In the genomic region with DNA sequence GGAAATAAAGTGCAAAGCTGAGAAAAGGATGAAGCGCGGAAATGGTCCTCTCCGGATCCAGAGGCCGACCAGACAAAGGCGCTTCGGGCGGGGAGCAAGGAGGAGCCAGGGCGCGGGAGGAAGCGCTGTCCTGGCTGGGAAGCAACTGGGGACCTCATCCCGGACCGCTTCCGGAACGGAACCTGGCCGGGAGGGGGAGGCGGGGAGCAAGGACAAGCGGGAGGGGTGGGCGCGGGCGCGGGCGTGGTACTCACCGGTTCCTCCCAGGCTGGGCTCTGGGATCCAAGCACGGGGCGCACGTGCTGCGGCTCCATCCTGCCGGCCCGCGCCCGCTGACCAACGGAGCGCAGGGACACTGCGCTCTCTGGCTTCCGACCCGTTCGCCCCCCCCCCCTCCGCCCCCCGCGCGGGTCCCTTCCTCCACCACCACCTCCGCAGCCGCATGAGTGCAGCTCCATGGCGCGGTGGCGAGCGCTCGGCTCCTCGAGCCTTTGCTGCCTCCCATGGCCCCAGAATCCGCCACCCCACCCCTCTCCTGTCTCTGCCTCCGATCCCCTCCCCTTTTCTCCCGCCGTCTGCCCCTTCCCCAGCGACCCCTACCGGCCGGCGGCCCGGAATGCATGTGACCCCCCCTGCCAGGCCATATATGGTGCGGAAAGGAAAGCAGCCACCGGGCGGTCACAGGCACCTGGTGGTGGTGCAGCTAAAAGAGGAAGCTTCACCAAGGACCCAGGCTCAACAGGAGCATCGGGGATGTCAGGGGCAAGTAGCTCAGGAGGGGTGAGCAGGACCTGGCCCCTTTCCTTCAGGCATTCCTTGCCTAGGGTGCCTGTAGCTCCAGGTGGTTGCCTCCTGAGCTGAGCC, we compare ENCODE assay signal across 7 mouse cellular contexts. TPM values are rescaled to one million over a fixed set of nuclear protein-coding genes. Genes with fewer than 3 reads are reported as not detected.
DNase-seq lines count a peak whose midpoint lies in the region; ATAC-seq and TF ChIP-seq lines count a peak whose summit lies in the region.
"Not testable (repeated sequence)": the region's sequence is repeated elsewhere in the genome, so short reads cannot be mapped to it uniquely, and the experiment has no call there.

Gene Gm2237 (minus strand): TSS at position 332 of the 864 bp plus-strand sequence.

- not testable (repeated sequence) for TF ChIP-seq CTCF in embryonic fibroblast, embryonic 13.5 days (IDR thresholded peaks at IDR 0.05; ENCODE audit: borderline replicate concordance, insufficient read depth, low read length)

- not testable (repeated sequence) for TF ChIP-seq POLR2A in embryonic fibroblast, embryonic 13.5 days (IDR thresholded peaks at IDR 0.05; ENCODE audit: low read depth, low read length)

- WGBS in heart, embryonic 12.5 days: 0% methylated on average over 30 of the region's 62 CpGs
- 0% methylated on average over 15 of the region's 62 CpGs for WGBS in limb, embryonic 11.5 days

- peak within 1 kb of the TSS; percentile 64 for H3K4me2 ChIP-seq in heart, embryonic 12.5 days
- H3K4me2 ChIP-seq in limb, embryonic 11.5 days (ENCODE audit: low read depth, severe bottlenecking): peak within 1 kb of the TSS; percentile 28; the same call in 1 of the 2 replicates

- H3K36me3 ChIP-seq in heart, embryonic 12.5 days; limb, embryonic 11.5 days (ENCODE audit: control insufficient read depth, insufficient read depth, low read length): not testable (repeated sequence)

- not testable (repeated sequence) for H3K9me3 ChIP-seq in heart, embryonic 12.5 days (replicated peaks); limb, embryonic 11.5 days (ENCODE audit: control insufficient read depth, low read length)

- H3K27me3 ChIP-seq in heart, embryonic 12.5 days (replicated peaks); limb, embryonic 11.5 days (ENCODE audit: control insufficient read depth, insufficient read depth, low read length): not testable (repeated sequence)

- DNase-seq in adrenal gland, postnatal 10 days: peak; percentile 42
- peak; percentile 15 for DNase-seq in kidney, adult 11 months
- peak; percentile 37 for DNase-seq in limb, embryonic 11.5 days (ENCODE audit: low spot score)
- peak; percentile 34 for DNase-seq in mesoderm, embryonic 11.5 days (ENCODE audit: low read depth, low spot score)
- DNase-seq in right cerebral cortex, postnatal 4 days: peak; percentile 26

- not testable (repeated sequence) for H3K4me1 ChIP-seq in embryonic fibroblast, embryonic 13.5 days (ENCODE audit: control insufficient read depth, insufficient read depth, low read length); heart, embryonic 12.5 days (replicated peaks); limb, embryonic 11.5 days (ENCODE audit: control insufficient read depth, insufficient read depth, low read length)

- peak within 1 kb of the TSS; percentile 49 for H3K4me3 ChIP-seq in embryonic fibroblast, embryonic 13.5 days (ENCODE audit: insufficient read depth, low read length)
- peak within 1 kb of the TSS; percentile 62 for H3K4me3 ChIP-seq in heart, embryonic 12.5 days
- H3K4me3 ChIP-seq in limb, embryonic 11.5 days (ENCODE audit: low read depth, low read length): peak within 1 kb of the TSS; percentile 38

- peak within 1 kb of the TSS; percentile 78 for H3K9ac ChIP-seq in heart, embryonic 12.5 days
- H3K9ac ChIP-seq in limb, embryonic 11.5 days (ENCODE audit: low read length): peak within 1 kb of the TSS; percentile 50

- not testable (repeated sequence) for H3K27ac ChIP-seq in embryonic fibroblast, embryonic 13.5 days (ENCODE audit: insufficient read depth, low read length); limb, embryonic 11.5 days (replicated peaks; ENCODE audit: low read depth, low read length)
- peak within 1 kb of the TSS; percentile 71; the same call in 1 of the 2 replicates for H3K27ac ChIP-seq in heart, embryonic 12.5 days (ENCODE audit: poor library complexity, severe bottlenecking)

- not testable (repeated sequence) for ATAC-seq in heart, embryonic 12.5 days (ENCODE audit: insufficient number of reproducible peaks, low FRiP score); limb, embryonic 11.5 days (ENCODE audit: insufficient number of reproducible peaks, low FRiP score, low TSS enrichment, low read depth)

RNA-seq across cellular contexts. Expression of gene Gm2237, which starts in this region (rescaled TPM):
- 1 to 10 TPM; 1.0 to 1.1 TPM for total RNA-seq in adrenal gland, postnatal 10 days (2021)
- 1.4 and 3.4 TPM in 2 replicates for polyA plus RNA-seq in embryonic fibroblast, embryonic 13.5 days (2011; ENCODE audit: insufficient read length, low read depth, missing spikeins)
- 3.7 and 3.8 TPM in 2 replicates for polyA plus RNA-seq in heart, embryonic 12.5 days (2016; fragmentation: Nextera tagmentation; extraction: Ambion mirVana)
- polyA plus RNA-seq in limb, embryonic 11.5 days (2014; fragmentation: Nextera tagmentation; extraction: Ambion mirVana): 2.7 and 3.7 TPM in 2 replicates
